Mouse (Mus musculus) intestine, postnatal 0 days (tissue): ENCODE results near the gene Dbn1. TPM values are rescaled to one million over a fixed set of nuclear protein-coding genes. Genes with fewer than 3 reads are reported as not detected.

ENCODE experiments used
- ATAC-seq: fragments of 200-750 bp; cut with Nextera tagmentation; 2 replicates; pipeline ENCODE4 v1.8.0; 2017; ENCODE audit warnings: mild to moderate bottlenecking, moderate TSS enrichment, moderate library complexity
- H3K27ac ChIP-seq: fragments of 300-500 bp; sonication (generic); 2 replicates; pipeline ENCODE4 v1.5.1; 2014; ENCODE audit warnings: mild to moderate bottlenecking, low read depth, low read length, moderate library complexity
- H3K27me3 ChIP-seq: fragments of 300-500 bp; sonication (generic); replicated peaks from 2 replicates; pipeline ENCODE4 v1.6.1; 2014; ENCODE audit warnings: low read length, mixed read lengths; ENCODE audit not compliant: control insufficient read depth, insufficient read depth
- H3K36me3 ChIP-seq: fragments of 300-500 bp; sonication (generic); 2 replicates; pipeline ENCODE4 v1.6.1; 2014; ENCODE audit warnings: mild to moderate bottlenecking, moderate library complexity; ENCODE audit not compliant: control insufficient read depth, insufficient read depth
- H3K4me1 ChIP-seq: fragments of 300-500 bp; sonication (generic); replicated peaks from 2 replicates; pipeline ENCODE4 v1.6.1; 2014; ENCODE audit warnings: antibody characterized with exemption, low read length, mixed read lengths; ENCODE audit not compliant: control insufficient read depth, insufficient read depth
- H3K4me2 ChIP-seq: fragments of 300-500 bp; sonication (generic); replicated peaks from 2 replicates; pipeline ENCODE4 v1.6.1; 2014; ENCODE audit warnings: low read depth, mild to moderate bottlenecking, moderate library complexity
- H3K4me3 ChIP-seq: fragments of 300-500 bp; sonication (generic); 2 replicates; pipeline ENCODE4 v1.5.1; 2014; ENCODE audit warnings: low read depth, low read length
- H3K9ac ChIP-seq: fragments of 300-500 bp; sonication (generic); 2 replicates; pipeline ENCODE4 v1.6.1; 2014; ENCODE audit warnings: mild to moderate bottlenecking, low read depth, low read length
- H3K9me3 ChIP-seq: fragments of 300-500 bp; sonication (generic); 2 replicates; pipeline ENCODE4 v1.6.1; 2016; ENCODE audit warnings: mixed run types; ENCODE audit not compliant: control insufficient read depth
- CTCF ChIP-seq: sonication (generic); IDR thresholded peaks from 2 replicates; pipeline ENCODE4 v1.5.1; 2016; ENCODE audit warnings: low read depth, mild to moderate bottlenecking, control low read depth, antibody characterized with exemption, moderate library complexity
- WGBS: fragments of 180-500 bp; shearing (Covaris S2); extraction: QIAGEN DNeasy Blood & Tissue Kit; methylation state at CpG from one replicate; pipeline ENCODE4 v1.1.7; 2014; 5-methylcytosine and 5-hydroxymethylcytosine counted together
- polyA plus RNA-seq: library from polyadenylated mRNA; unstranded; fragments of >200 nt; fragmentation: Nextera tagmentation; extraction: Ambion mirVana; gene quantifications from 2 replicates; pipeline ENCODE4 v1.2.1, GENCODE M21; 2015

Gene Dbn1
- polyA plus RNA-seq, 1 experiment from 2014 or later: 31.3 TPM

GRCm38 (mm10) chr13:55519606-55520005 lies 31.7 kb upstream of the Dbn1 start:
- Histone ChIP-seq H3K27ac (no peak overlapping the region), H3K4me1 (no peaks in the 10 kb centered on the region), H3K9me3 (no peaks in the 10 kb centered on the region), H3K4me2 (no peak overlapping the region), H3K4me3 (no peak overlapping the region), H3K27me3 (no peaks in the 10 kb centered on the region), H3K9ac (no peak overlapping the region), H3K36me3 (no peaks in the 10 kb centered on the region)
- 72% methylated on average over 4 of the region's 4 CpGs for WGBS
- no peak for ATAC-seq
- no peak for TF ChIP-seq CTCF

- no peak for ATAC-seq
- no peaks in the 10 kb centered on the region for H3K9me3 ChIP-seq
- no peak overlapping the region for H3K27ac ChIP-seq
- peak; percentile 94 for TF ChIP-seq CTCF
- H3K4me3 ChIP-seq: no peak overlapping the region
- H3K36me3 ChIP-seq: no peaks in the 10 kb centered on the region
- no peaks in the 10 kb centered on the region for H3K4me1 ChIP-seq
- WGBS: 4% methylated on average over 5 of the region's 5 CpGs
- H3K4me2 ChIP-seq: no peak overlapping the region
- H3K9ac ChIP-seq: no peak overlapping the region
- H3K27me3 ChIP-seq: no peaks in the 10 kb centered on the region
Observed at GRCm38 (mm10) chr13:55516955-55517354, 29.0 kb upstream of the Dbn1 start.

DNA sequence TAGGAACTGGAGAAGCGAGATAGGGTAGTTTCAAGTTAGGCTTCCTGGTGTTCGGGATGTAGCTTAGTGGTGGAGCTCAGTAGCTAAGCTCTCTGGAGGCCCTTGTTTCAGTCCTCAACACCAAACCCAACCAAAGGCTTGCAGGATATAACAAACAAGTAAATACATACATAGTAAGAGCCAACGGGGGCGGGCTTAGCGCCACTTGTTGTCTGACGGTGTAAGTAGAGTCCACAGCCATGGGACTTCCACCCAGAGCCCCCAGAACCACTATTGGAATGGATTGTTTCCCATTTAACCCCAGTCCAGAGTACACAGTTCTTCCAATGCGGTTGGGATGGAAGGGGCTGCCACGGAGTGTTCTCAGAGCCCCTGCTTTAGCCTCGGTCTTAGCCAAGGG lies 25.9 kb upstream of the Dbn1 start:
- Histone ChIP-seq H3K4me1 (peaks cover 7% of the 10 kb centered on the region), H3K27me3 (no peaks in the 10 kb centered on the region), H3K4me2 (peak overlapping the region; percentile 95), H3K9me3 (no peaks in the 10 kb centered on the region), H3K9ac (no peak overlapping the region), H3K4me3 (peak overlapping the region; percentile 85), H3K36me3 (peaks cover 14% of the 10 kb centered on the region; the same call in 1 of the 2 replicates), H3K27ac (no peak overlapping the region)
- no peak for TF ChIP-seq CTCF
- ATAC-seq: no peak
- 41% methylated on average over 9 of the region's 9 CpGs for WGBS

- Histone ChIP-seq H3K27me3 (no peaks in the 10 kb centered on the region), H3K9me3 (no peaks in the 10 kb centered on the region), H3K27ac (peak within 1 kb of the TSS; percentile 80), H3K4me3 (peak within 1 kb of the TSS; percentile 85), H3K4me1 (peaks cover 7% of the 10 kb centered on the region), H3K4me2 (peak within 1 kb of the TSS; percentile 95), H3K9ac (peak within 1 kb of the TSS; percentile 77), H3K36me3 (peaks cover 20% of the 10 kb centered on the region)
- under 1% methylated on average over 52 of the region's 55 CpGs for WGBS
- ATAC-seq: peak; percentile 68
- TF ChIP-seq CTCF: peak; percentile 94
Observed at GRCm38 (mm10) chr13:55513111-55513748, 25.3 kb upstream of the Dbn1 start, which contains the start of gene Pdlim7. Gene Pdlim7 (minus strand): TSS chr13:55513676.

GRCm38 (mm10) chr13:55512379-55513031 lies 24.6 kb upstream of the Dbn1 start:
- Histone ChIP-seq H3K36me3 (peaks cover 27% of the 10 kb centered on the region), H3K27me3 (no peaks in the 10 kb centered on the region), H3K4me2 (peak overlapping the region; percentile 95), H3K9ac (peak overlapping the region; percentile 77), H3K4me1 (peaks cover 7% of the 10 kb centered on the region), H3K27ac (peak overlapping the region; percentile 80; the same call in 1 of the 2 replicates), H3K4me3 (peak overlapping the region; percentile 85), H3K9me3 (no peaks in the 10 kb centered on the region)
- WGBS: 6% methylated on average over 25 of the region's 25 CpGs
- ATAC-seq: peak; percentile 32; the same call in 1 of the 2 replicates
- no peak for TF ChIP-seq CTCF

GRCm38 (mm10) chr13:55511492-55511861 lies 23.6 kb upstream of the Dbn1 start:
- 19% methylated on average over 5 of the region's 5 CpGs for WGBS

More at GRCm38 (mm10) chr13:55511492-55511861, 23.6 kb upstream of the Dbn1 start:
- ATAC-seq: no peak; the same call in 1 of the 2 replicates
- Histone ChIP-seq H3K27me3 (no peaks in the 10 kb centered on the region), H3K4me1 (peaks cover 7% of the 10 kb centered on the region), H3K27ac (peak overlapping the region; percentile 80), H3K9ac (no peak overlapping the region; the same call in 1 of the 2 replicates), H3K4me3 (peak overlapping the region; percentile 85; the same call in 1 of the 2 replicates), H3K36me3 (peaks cover 37% of the 10 kb centered on the region), H3K4me2 (peak overlapping the region; percentile 95), H3K9me3 (no peaks in the 10 kb centered on the region)
- TF ChIP-seq CTCF: no peak
